Mouse (Mus musculus): ENCODE measurements around the gene Galntl6. TPM values are rescaled to one million over a fixed set of nuclear protein-coding genes. Genes with fewer than 3 reads are reported as not detected.

Galntl6 gene
- total and polyA plus RNA-seq, 3 experiments: not detected

DNA sequence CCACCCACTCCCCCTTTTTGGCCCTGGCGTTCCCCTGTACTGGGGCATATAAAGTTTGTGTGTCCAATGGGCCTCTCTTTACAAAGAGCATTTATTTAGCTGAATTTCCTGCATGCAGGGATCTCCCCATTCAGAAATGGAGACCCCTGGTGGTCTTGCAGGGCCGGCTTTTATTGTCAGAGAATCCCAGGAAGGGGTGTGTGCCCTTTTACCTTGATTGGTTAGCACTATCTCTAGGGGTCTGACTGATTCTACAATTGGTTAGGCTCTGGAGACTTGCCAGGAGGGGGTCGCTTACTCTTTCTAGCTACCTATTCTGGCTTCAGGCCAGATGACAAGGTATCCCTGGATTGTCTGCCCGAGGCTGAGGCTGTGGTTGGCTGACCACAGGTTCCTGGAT is 1119.0 kb downstream of the Galntl6 start:
- H3K36me3 ChIP-seq (replicated peaks in 1 of 2; ENCODE audit: control insufficient read depth in 1 of 2, insufficient read depth in 1 of 2, low read length in 1 of 2): no peaks in the 10 kb centered on the region
- in situ Hi-C loops (cut with MboI; ENCODE audit: low pct_ligation_motif_present, low pct_unique_long_range_greater_than_20kb, low sequenced_read_pairs) (loop anchor here (10.0 kb wide), 1 partner anchor 129 kb away; no protein-coding TSS in a partner anchor), dilution Hi-C loops (cut with MboI; ENCODE audit: extremely low pct_ligation_motif_present, extremely low pct_unique_long_range_greater_than_20kb, low sequenced_read_pairs) (no loop called here)
- TF ChIP-seq SMC3 (IDR thresholded peaks at IDR 0.05; ENCODE audit: low read depth, low read length) (peak; percentile 17), CTCF (conservative IDR thresholded peaks at IDR 0.05 in 1 of 2, IDR thresholded peaks at IDR 0.05 in 1 of 2; ENCODE audit: low read depth in 2 of 2, low read length in 2 of 2) (peak in 1 of 2 experiments; percentile 11; a peak in 1 of 4 replicates), POLR2A (IDR thresholded peaks at IDR 0.05; ENCODE audit: low read depth, low read length) (no peak)
- DNase-seq (ENCODE audit: extremely low read depth): no peak
- H3K4me2 ChIP-seq (ENCODE audit: insufficient read depth, low read depth, poor library complexity, severe bottlenecking): no peak overlapping the region
- H3K4me1 ChIP-seq (ENCODE audit: control insufficient read depth in 1 of 2, insufficient read depth in 2 of 2): peaks cover 8 to 22% of the 10 kb centered on the region in 2 experiments; a peak in 3 of 4 replicates
- H3K9ac ChIP-seq (ENCODE audit: insufficient read depth, low read depth): no peak overlapping the region
- no peak overlapping the region for H3K27ac ChIP-seq (ENCODE audit: insufficient read depth, low read depth)
- no peaks in the 10 kb centered on the region for H3K27me3 ChIP-seq (replicated peaks)
- no peak overlapping the region for H3K4me3 ChIP-seq (replicated peaks in 1 of 3; ENCODE audit: low read depth in 2 of 3, low read length in 2 of 3, poor library complexity in 1 of 3)
- H3K79me2 ChIP-seq (replicated peaks; ENCODE audit: control insufficient read depth, extremely low read depth, insufficient read depth, poor library complexity, severe bottlenecking): no peaks in the 10 kb centered on the region
- H3K9me3 ChIP-seq (replicated peaks; ENCODE audit: low read length): no peaks in the 10 kb centered on the region

DNA sequence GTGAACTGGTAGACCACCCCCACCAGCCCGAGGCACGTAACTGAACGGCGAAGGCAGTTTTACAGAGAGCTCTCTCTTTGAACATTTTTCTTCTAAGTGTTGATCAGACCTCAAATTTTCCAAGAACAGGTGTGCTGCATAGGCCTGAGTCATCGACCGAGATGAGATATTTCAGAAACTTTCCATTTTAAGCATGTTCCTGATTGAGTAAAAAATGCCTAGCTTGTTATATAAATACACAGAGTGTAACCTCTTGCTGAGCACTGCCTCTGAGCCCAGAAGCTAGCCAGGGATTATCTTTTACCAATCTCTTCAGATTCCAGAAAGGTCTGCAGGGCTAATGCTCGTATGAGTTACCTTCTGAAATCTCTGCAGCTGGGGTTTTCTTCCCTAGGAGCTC is 1120.2 kb downstream of the Galntl6 start:
- Histone ChIP-seq H3K4me2 (ENCODE audit: insufficient read depth, low read depth, poor library complexity, severe bottlenecking) (peak overlapping the region; percentile 32; the same call in 1 of the 2 replicates), H3K4me3 (replicated peaks in 1 of 3; ENCODE audit: low read depth in 2 of 3, low read length in 2 of 3, poor library complexity in 1 of 3) (no peak overlapping the region), H3K4me1 (ENCODE audit: control insufficient read depth in 1 of 2, insufficient read depth in 2 of 2) (peaks cover 8 to 22% of the 10 kb centered on the region in 2 experiments; a peak in 3 of 4 replicates), H3K36me3 (replicated peaks in 1 of 2; ENCODE audit: control insufficient read depth in 1 of 2, insufficient read depth in 1 of 2, low read length in 1 of 2) (no peaks in the 10 kb centered on the region), H3K79me2 (replicated peaks; ENCODE audit: control insufficient read depth, extremely low read depth, insufficient read depth, poor library complexity, severe bottlenecking) (no peaks in the 10 kb centered on the region), H3K27ac (ENCODE audit: insufficient read depth, low read depth) (no peak overlapping the region), H3K9ac (ENCODE audit: insufficient read depth, low read depth) (no peak overlapping the region), H3K9me3 (replicated peaks; ENCODE audit: low read length) (no peaks in the 10 kb centered on the region), H3K27me3 (replicated peaks) (no peaks in the 10 kb centered on the region)
- peak; percentile 20 for DNase-seq (ENCODE audit: extremely low read depth)
- in situ Hi-C loops (cut with MboI; ENCODE audit: low pct_ligation_motif_present, low pct_unique_long_range_greater_than_20kb, low sequenced_read_pairs) (loop anchor here (10.0 kb wide), 1 partner anchor 127 kb away; no protein-coding TSS in a partner anchor), dilution Hi-C loops (cut with MboI; ENCODE audit: extremely low pct_ligation_motif_present, extremely low pct_unique_long_range_greater_than_20kb, low sequenced_read_pairs) (no loop called here)
- no peak for TF ChIP-seq USF2 (conservative IDR thresholded peaks at IDR 0.05; ENCODE audit: low read depth, low read length)
- TF ChIP-seq EP300 (IDR thresholded peaks at IDR 0.05; ENCODE audit: low read length): peak; percentile 53
- no peak for TF ChIP-seq MYC (IDR thresholded peaks at IDR 0.05; ENCODE audit: low read depth, low read length)
- TF ChIP-seq JUN (IDR thresholded peaks at IDR 0.05; ENCODE audit: insufficient read depth, low read depth, low read length): peak; percentile 57
- no peak for TF ChIP-seq KAT2A (IDR thresholded peaks at IDR 0.05; ENCODE audit: insufficient replicate concordance, low read length)
- peak; percentile 36; the same call in 1 of the 2 replicates for TF ChIP-seq TCF12 (IDR thresholded peaks at IDR 0.05; ENCODE audit: low read depth, low read length)
- peak; percentile 56; the same call in 1 of the 2 replicates for TF ChIP-seq JUND (conservative IDR thresholded peaks at IDR 0.05; ENCODE audit: low read depth, low read length)
- TF ChIP-seq ETS1 (conservative IDR thresholded peaks at IDR 0.05; ENCODE audit: low read depth, low read length): peak; percentile 59; the same call in 1 of the 2 replicates
- peak; percentile 81; the same call in 1 of the 2 replicates for TF ChIP-seq MEF2A (IDR thresholded peaks at IDR 0.05; ENCODE audit: borderline replicate concordance, low read depth, low read length)
- no peak for TF ChIP-seq IRF4 (IDR thresholded peaks at IDR 0.05; ENCODE audit: low read depth, low read length)

DNA sequence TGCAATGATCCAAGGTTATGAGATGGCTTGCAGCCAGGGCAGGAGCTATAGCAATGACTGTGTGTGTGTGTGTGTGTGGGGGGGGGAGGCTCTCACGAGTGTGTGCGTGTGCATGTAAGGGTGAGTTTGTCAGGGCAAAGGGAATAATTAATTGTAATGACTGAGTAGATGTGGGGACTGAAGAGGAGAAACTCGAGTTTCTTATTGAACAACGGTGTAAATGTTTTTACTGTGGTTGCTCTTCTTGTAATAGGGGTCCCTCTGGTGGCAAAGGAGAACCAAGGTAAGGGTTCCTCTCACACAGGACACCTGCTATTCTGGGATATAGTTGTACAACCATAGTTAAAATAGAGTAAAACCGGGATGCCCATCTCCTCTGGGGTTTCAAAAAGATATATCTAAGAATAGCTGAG is 1121.1 kb downstream of the Galntl6 start:
- H3K36me3 ChIP-seq (replicated peaks in 1 of 2; ENCODE audit: control insufficient read depth in 1 of 2, insufficient read depth in 1 of 2, low read length in 1 of 2): no peaks in the 10 kb centered on the region
- H3K27ac ChIP-seq (ENCODE audit: insufficient read depth, low read depth): no peak overlapping the region
- in situ Hi-C loops (cut with MboI; ENCODE audit: low pct_ligation_motif_present, low pct_unique_long_range_greater_than_20kb, low sequenced_read_pairs) (loop anchor here (10.0 kb wide), 1 partner anchor 127 kb away; no protein-coding TSS in a partner anchor), dilution Hi-C loops (cut with MboI; ENCODE audit: extremely low pct_ligation_motif_present, extremely low pct_unique_long_range_greater_than_20kb, low sequenced_read_pairs) (no loop called here)
- peaks cover 8 to 22% of the 10 kb centered on the region in 2 experiments; a peak in 3 of 4 replicates for H3K4me1 ChIP-seq (ENCODE audit: control insufficient read depth in 1 of 2, insufficient read depth in 2 of 2)
- H3K27me3 ChIP-seq (replicated peaks): no peaks in the 10 kb centered on the region
- H3K79me2 ChIP-seq (replicated peaks; ENCODE audit: control insufficient read depth, extremely low read depth, insufficient read depth, poor library complexity, severe bottlenecking): no peaks in the 10 kb centered on the region
- H3K9ac ChIP-seq (ENCODE audit: insufficient read depth, low read depth): no peak overlapping the region
- peak overlapping the region; percentile 32; the same call in 1 of the 2 replicates for H3K4me2 ChIP-seq (ENCODE audit: insufficient read depth, low read depth, poor library complexity, severe bottlenecking)
- no peak overlapping the region for H3K4me3 ChIP-seq (replicated peaks in 1 of 3; ENCODE audit: low read depth in 2 of 3, low read length in 2 of 3, poor library complexity in 1 of 3)
- no peak for TF ChIP-seq CHD2 (IDR thresholded peaks at IDR 0.05; ENCODE audit: low read length)
- no peak for TF ChIP-seq POLR2A (IDR thresholded peaks at IDR 0.05; ENCODE audit: low read depth, low read length)
- 0 out of 2 replicates have a peak, but pooled peaks have one; percentile 15 for TF ChIP-seq NELFE (IDR thresholded peaks at IDR 0.05; ENCODE audit: low read depth, low read length)
- TF ChIP-seq RAD21 (IDR thresholded peaks at IDR 0.05; ENCODE audit: low read depth, low read length): peak; percentile 95
- TF ChIP-seq NRF1 (IDR thresholded peaks at IDR 0.05; ENCODE audit: low read depth, low read length): no peak
- no peak for TF ChIP-seq MYC (IDR thresholded peaks at IDR 0.05; ENCODE audit: low read depth, low read length)
- TF ChIP-seq JUND (conservative IDR thresholded peaks at IDR 0.05; ENCODE audit: low read depth, low read length): no peak
- no peak for TF ChIP-seq SIN3A (IDR thresholded peaks at IDR 0.05; ENCODE audit: low read length)
- peak; percentile 68 for TF ChIP-seq MEF2A (IDR thresholded peaks at IDR 0.05; ENCODE audit: borderline replicate concordance, low read depth, low read length)
- no peak for TF ChIP-seq JUN (IDR thresholded peaks at IDR 0.05; ENCODE audit: insufficient read depth, low read depth, low read length)
- TF ChIP-seq BHLHE40 (IDR thresholded peaks at IDR 0.05; ENCODE audit: low read depth, low read length): no peak
- TF ChIP-seq TCF12 (IDR thresholded peaks at IDR 0.05; ENCODE audit: low read depth, low read length): no peak
- peak; percentile 94 for TF ChIP-seq ZC3H11A (IDR thresholded peaks at IDR 0.05; ENCODE audit: low read depth, low read length)
- peak; percentile 95 for TF ChIP-seq SMC3 (IDR thresholded peaks at IDR 0.05; ENCODE audit: low read depth, low read length)
- no peak for TF ChIP-seq EP300 (IDR thresholded peaks at IDR 0.05; ENCODE audit: low read length)
- no peak for TF ChIP-seq MXI1 (IDR thresholded peaks at IDR 0.05; ENCODE audit: low read depth, low read length)
- peak in 1 of 2 experiments; percentile 92; a peak in 3 of 4 replicates for TF ChIP-seq CTCF (conservative IDR thresholded peaks at IDR 0.05 in 1 of 2, IDR thresholded peaks at IDR 0.05 in 1 of 2; ENCODE audit: low read depth in 2 of 2, low read length in 2 of 2)
- peak; percentile 59 for DNase-seq (ENCODE audit: extremely low read depth)
- no peaks in the 10 kb centered on the region for H3K9me3 ChIP-seq (replicated peaks; ENCODE audit: low read length)

Measured in CH12.LX (cell line).